Mouse (Mus musculus) spleen, adult 2 months (tissue): ENCODE results near the gene Tcf7l1.

Source experiments
- CTCF ChIP-seq: fragments of 200-500 bp; IDR thresholded peaks from 2 replicates; pipeline ENCODE4 v1.5.1; 2011; ENCODE audit warnings: mild to moderate bottlenecking, inconsistent platforms; ENCODE audit not compliant: insufficient read depth, insufficient read length, insufficient replicate concordance; ENCODE audit errors: extremely low read depth
- POLR2A ChIP-seq: fragments of 200-500 bp; IDR thresholded peaks from 2 replicates; pipeline ENCODE4 v1.6.1; 2011; ENCODE audit warnings: low read depth, low read length, inconsistent platforms

- TF ChIP-seq CTCF (no peak), POLR2A (no peak)
These were observed 129.2 kb downstream of the Tcf7l1 start for GRCm38 (mm10) chr6:72659717-72660390.
